Mouse (Mus musculus) forebrain, embryonic 11.5 days (tissue): Measurements from ENCODE around the gene 2510002D24Rik. TPM values are rescaled to one million over a fixed set of nuclear protein-coding genes. Genes with fewer than 3 reads are reported as not detected.
"Not testable (repeated sequence)": the region's sequence is repeated elsewhere in the genome, so short reads cannot be mapped to it uniquely, and the experiment has no call there.

ENCODE experiments used
- ATAC-seq: fragments of 200-750 bp; cut with Nextera tagmentation; replicated peaks from 2 replicates; pipeline ENCODE4 v1.8.0; 2017; ENCODE audit warnings: moderate TSS enrichment; ENCODE audit not compliant: low FRiP score
- DNase-seq: peaks from one replicate; pipeline ENCODE4 v3.0.0-alpha.2; 2017; ENCODE audit warnings: low spot score
- H3K27ac ChIP-seq: fragments of 300-500 bp; sonication (generic); 2 replicates; pipeline ENCODE4 v1.5.1; 2014; ENCODE audit warnings: low read depth, low read length
- H3K27me3 ChIP-seq: fragments of 300-500 bp; sonication (generic); 2 replicates; pipeline ENCODE4 v1.6.1; 2014; ENCODE audit warnings: mild to moderate bottlenecking, low read length, mixed read lengths; ENCODE audit not compliant: control insufficient read depth, insufficient read depth
- H3K36me3 ChIP-seq: fragments of 300-500 bp; sonication (generic); 2 replicates; pipeline ENCODE4 v1.6.1; 2014; ENCODE audit warnings: mild to moderate bottlenecking, low read length, moderate library complexity, mixed read lengths; ENCODE audit not compliant: control insufficient read depth, insufficient read depth
- H3K4me1 ChIP-seq: fragments of 300-500 bp; sonication (generic); replicated peaks from 2 replicates; pipeline ENCODE4 v1.6.1; 2014; ENCODE audit warnings: low read length, mixed read lengths; ENCODE audit not compliant: control insufficient read depth, insufficient read depth
- H3K4me2 ChIP-seq: fragments of 300-500 bp; sonication (generic); 2 replicates; pipeline ENCODE4 v1.6.1; 2014; ENCODE audit warnings: low read depth, mild to moderate bottlenecking, low read length, moderate library complexity, mixed read lengths; ENCODE audit not compliant: severe bottlenecking
- H3K4me3 ChIP-seq: fragments of 300-500 bp; sonication (generic); 2 replicates; pipeline ENCODE4 v1.5.1; 2014; ENCODE audit warnings: low read depth, low read length
- H3K9ac ChIP-seq: fragments of 300-500 bp; sonication (generic); 2 replicates; pipeline ENCODE4 v1.6.1; 2014; ENCODE audit warnings: low read length
- H3K9me3 ChIP-seq: fragments of 300-500 bp; sonication (generic); 2 replicates; pipeline ENCODE4 v1.6.1; 2016; ENCODE audit warnings: low read length, mixed read lengths; ENCODE audit not compliant: control insufficient read depth
- WGBS: fragments of 180-500 bp; shearing (Covaris S2); extraction: QIAGEN DNeasy Blood & Tissue Kit; methylation state at CpG from one replicate; pipeline ENCODE4 v1.1.7; 2014; 5-methylcytosine and 5-hydroxymethylcytosine counted together
- polyA plus RNA-seq: library from polyadenylated mRNA; unstranded; fragments of >200 nt; fragmentation: Nextera tagmentation; extraction: Ambion mirVana; gene quantifications from 2 replicates; pipeline ENCODE4 v1.2.1, GENCODE M21; 2014

2510002D24Rik gene
- polyA plus RNA-seq, 1 experiment from 2014 or later: 23.9 TPM

DNA sequence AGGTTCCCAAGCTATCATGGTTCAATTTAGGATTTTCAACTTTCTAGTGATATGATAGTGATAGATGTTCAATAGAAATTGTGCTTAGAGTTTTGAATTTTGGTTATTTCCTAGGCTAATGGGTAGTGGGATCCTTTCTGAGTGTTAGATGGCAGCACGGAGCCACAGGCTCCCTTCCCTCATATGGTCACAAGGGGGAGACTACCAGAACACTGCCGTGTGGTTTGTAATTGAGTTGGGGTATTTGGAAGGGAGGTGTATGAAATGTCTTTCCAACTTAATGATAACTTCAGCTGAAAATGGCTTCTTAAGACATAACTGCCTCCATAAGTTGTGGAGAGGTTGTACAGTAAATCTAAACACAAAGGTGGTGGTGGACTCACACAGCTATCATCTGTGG, 2.9 kb upstream of the 2510002D24Rik start:
- WGBS: 78% methylated on average over 2 of the region's 2 CpGs
- DNase-seq (no peak), ATAC-seq (no peak)
- 0 out of 2 replicates have a peak, but pooled peaks cover 3% of the 10 kb centered on the region for H3K4me1 ChIP-seq
- no peaks in the 10 kb centered on the region for H3K9me3 ChIP-seq
- no peak overlapping the region for H3K9ac ChIP-seq
- H3K4me2 ChIP-seq: no peak overlapping the region
- H3K27me3 ChIP-seq: no peaks in the 10 kb centered on the region
- H3K4me3 ChIP-seq: no peak overlapping the region
- H3K27ac ChIP-seq: no peak overlapping the region
- H3K36me3 ChIP-seq: peaks cover 2% of the 10 kb centered on the region; the same call in 1 of the 2 replicates

DNA sequence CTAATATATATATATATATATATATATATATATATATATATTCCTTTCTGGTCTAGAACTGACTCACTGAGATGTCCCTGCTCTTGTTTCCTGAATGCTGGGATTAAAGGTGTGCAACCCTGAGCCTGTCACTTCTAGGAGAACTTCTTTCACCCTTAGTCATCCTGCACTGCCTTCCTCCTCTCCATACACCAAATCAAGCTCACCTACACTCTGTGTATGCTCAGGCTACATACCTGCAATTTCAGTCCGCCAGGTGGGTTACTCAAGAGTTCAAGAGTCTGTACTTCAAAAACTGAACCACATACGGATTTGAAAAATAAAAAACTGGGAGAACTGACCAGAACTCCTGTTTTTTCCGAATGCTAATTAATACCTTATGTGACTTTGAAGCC, 308 bp upstream of the 2510002D24Rik start:
- WGBS: 28% methylated on average over 3 of the region's 3 CpGs
- H3K9me3 ChIP-seq: no peaks in the 10 kb centered on the region
- peak; percentile 16; the same call in 1 of the 2 replicates for ATAC-seq
- peak overlapping the region; percentile 84; the same call in 1 of the 2 replicates for H3K9ac ChIP-seq
- peaks cover 2% of the 10 kb centered on the region; the same call in 1 of the 2 replicates for H3K36me3 ChIP-seq
- H3K27me3 ChIP-seq: no peaks in the 10 kb centered on the region
- H3K4me1 ChIP-seq: 0 out of 2 replicates have a peak, but pooled peaks cover 3% of the 10 kb centered on the region
- peak overlapping the region; percentile 87 for H3K4me3 ChIP-seq
- no peak for DNase-seq
- H3K27ac ChIP-seq: no peak overlapping the region
- H3K4me2 ChIP-seq: peak overlapping the region; percentile 72; the same call in 1 of the 2 replicates

DNA sequence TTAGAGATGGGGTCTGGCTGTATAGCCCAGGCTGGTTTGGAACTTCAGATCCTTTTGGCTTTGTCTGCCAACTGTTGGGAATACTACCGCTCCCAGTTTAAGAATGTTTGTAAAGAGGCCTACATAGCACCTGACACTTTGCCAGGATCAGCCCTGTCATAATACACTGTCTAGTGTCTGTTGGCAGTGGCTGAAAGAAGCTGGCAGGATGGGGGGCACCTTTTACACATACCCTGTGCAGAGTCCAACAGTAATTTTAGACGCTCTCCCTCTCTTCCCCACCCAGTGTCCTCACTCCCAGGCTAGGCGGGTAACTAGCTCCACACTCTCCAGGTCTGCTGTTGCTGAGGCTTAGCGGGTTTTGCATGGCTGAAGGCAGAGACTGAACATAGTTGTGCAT, 2.0 kb downstream of the 2510002D24Rik start:
- H3K36me3 ChIP-seq: no peaks in the 10 kb centered on the region; the same call in 1 of the 2 replicates
- no peaks in the 10 kb centered on the region for H3K9me3 ChIP-seq
- 0 out of 2 replicates have a peak, but pooled peaks cover 3% of the 10 kb centered on the region for H3K4me1 ChIP-seq
- DNase-seq: no peak
- H3K9ac ChIP-seq: no peak overlapping the region
- H3K4me3 ChIP-seq: no peak overlapping the region
- H3K27ac ChIP-seq: no peak overlapping the region
- no peaks in the 10 kb centered on the region for H3K27me3 ChIP-seq
- H3K4me2 ChIP-seq: no peak overlapping the region
- ATAC-seq: no peak
- WGBS: 92% methylated on average over 4 of the region's 4 CpGs

DNA sequence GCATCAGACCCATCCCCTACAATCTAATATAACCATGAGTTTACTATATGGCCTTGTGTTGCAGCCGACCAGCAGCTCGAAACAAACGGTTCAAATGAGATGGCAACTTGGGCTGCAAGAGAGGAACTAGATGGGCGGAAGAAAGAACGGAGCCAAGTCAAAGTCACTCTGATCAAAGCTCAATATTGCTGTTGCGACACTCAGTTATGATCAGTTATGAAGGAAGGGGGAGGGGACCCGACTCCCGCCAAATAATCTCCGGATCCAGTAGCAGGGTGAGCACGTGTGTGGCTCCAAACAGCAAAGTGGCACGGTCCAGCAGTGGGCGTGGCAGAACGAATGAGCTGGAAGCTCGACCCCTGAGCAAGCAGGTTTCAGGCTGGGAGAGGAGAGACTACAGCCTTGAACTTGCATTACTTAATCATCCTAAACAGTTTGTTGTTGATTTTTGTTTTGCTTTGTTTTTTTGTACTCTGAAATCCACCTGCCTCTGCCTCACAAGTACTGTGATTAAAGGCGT, 10.0 kb downstream of the 2510002D24Rik start:
- no peak for DNase-seq

DNA sequence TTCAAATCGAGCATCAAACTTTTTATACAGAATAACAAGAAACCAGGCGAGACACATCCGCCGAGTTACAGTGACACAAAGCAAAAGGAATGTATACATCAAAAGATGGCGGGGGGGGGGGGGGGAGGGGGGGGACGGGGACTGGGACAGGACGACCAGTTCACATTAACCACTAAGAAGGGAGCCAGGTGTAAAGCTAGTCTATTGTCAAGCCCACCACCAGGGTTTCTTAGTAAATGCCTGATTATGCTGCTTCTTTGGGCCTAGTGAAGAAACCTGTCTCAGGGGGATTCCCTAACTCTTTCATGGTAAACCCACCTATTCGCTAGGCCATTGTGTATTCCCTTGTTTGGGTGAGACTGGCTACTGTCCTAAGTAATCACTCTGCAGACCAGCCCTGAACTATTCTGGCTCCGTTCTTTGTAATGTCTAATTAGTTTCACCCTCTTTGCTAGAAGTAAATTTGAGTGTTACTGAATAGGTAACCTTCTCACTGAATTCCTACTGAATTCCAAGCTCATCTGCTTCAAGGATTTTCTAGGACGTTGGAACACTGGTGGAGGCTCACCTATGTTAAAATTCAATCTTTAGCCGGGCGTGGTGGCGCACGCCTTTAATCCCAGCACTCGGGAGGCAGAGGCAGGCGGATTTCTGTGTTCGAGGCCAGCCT, 13.3 kb downstream of the 2510002D24Rik start:
- H3K4me1 ChIP-seq, DNase-seq, H3K27ac ChIP-seq, H3K9ac ChIP-seq, H3K36me3 ChIP-seq, ATAC-seq, H3K9me3 ChIP-seq, H3K4me2 ChIP-seq, H3K27me3 ChIP-seq, H3K4me3 ChIP-seq: not testable (repeated sequence)
- WGBS: 91% methylated on average over 16 of the region's 17 CpGs

More for the DNA sequence above, 10.0 kb downstream of the 2510002D24Rik start:
- Histone ChIP-seq H3K4me1 (no peaks in the 10 kb centered on the region), H3K4me2 (no peak overlapping the region), H3K4me3 (no peak overlapping the region), H3K36me3 (no peaks in the 10 kb centered on the region), H3K27ac (no peak overlapping the region), H3K9ac (no peak overlapping the region), H3K27me3 (no peaks in the 10 kb centered on the region), H3K9me3 (no peaks in the 10 kb centered on the region)
- no peak for ATAC-seq
- WGBS: 90% methylated on average over 15 of the region's 15 CpGs

DNA sequence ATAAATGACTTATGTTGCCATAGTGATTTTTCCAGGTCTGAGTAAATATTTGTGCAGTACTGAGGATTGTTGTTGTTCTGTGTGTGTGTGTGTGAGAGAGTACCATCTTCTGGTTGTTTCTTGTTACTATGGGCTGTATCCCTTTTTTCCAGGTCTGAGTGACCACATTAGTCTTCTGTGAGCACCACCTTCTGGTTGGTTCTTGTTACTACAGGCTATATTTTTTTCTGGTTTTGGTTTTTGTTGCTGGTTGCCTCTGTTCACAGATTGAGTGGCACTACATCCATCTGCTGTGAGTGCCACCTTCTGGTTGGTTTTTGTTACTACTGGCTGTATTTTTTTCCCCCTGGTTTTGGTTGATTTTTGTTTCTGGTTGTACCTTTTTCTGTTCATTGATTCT, 22.2 kb downstream of the 2510002D24Rik start:
- Histone ChIP-seq H3K4me2 (no peak overlapping the region), H3K27ac (no peak overlapping the region), H3K9me3 (no peaks in the 10 kb centered on the region; the same call in 1 of the 2 replicates), H3K36me3 (no peaks in the 10 kb centered on the region), H3K4me3 (no peak overlapping the region), H3K4me1 (no peaks in the 10 kb centered on the region), H3K9ac (no peak overlapping the region), H3K27me3 (no peaks in the 10 kb centered on the region)
- ATAC-seq: no peak
- no peak for DNase-seq

DNA sequence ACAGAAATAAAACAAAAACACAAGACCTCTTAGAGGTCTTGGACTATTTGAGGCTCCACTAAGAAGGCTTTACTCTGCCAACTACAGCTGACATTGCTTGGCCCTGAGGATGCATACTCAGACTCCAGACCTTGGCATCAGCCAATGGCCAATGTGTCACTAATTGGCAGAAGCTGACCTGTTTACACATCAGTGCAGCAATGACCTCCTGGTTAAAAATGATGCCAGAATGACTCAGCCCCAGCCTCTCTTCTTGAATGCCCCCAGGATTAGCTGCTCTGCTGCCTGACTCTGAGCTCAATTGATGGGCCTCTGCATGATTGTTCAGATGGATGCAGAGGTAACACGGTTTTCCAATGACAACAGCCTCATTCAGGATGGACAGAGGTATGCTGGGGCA, 23.8 kb downstream of the 2510002D24Rik start:
- ATAC-seq (no peak), DNase-seq (no peak)
- Histone ChIP-seq H3K4me3 (no peak overlapping the region), H3K27ac (no peak overlapping the region), H3K4me1 (no peaks in the 10 kb centered on the region), H3K36me3 (no peaks in the 10 kb centered on the region), H3K4me2 (no peak overlapping the region), H3K9me3 (no peaks in the 10 kb centered on the region; the same call in 1 of the 2 replicates), H3K9ac (no peak overlapping the region), H3K27me3 (no peaks in the 10 kb centered on the region)
- WGBS: 78% methylated on average over 1 of the region's 1 CpGs

DNA sequence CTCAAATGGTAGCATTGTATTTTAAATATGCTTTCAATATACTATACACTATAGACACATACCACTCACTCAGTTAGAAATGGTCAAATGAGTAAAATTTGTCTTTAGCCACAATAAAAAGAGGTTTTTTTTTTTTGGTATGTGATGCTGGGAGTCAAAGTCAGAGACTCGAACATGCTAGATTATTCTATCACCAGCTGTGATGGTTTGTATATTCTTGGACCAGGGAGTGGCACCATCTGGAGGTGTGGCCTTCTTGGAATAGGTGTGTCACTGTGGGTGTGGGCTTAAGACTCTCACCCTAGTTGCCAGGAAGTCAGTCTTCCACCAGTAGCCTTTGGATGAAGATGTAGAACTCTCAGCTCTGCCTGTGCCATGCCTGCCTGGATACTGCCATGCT, 34.1 kb downstream of the 2510002D24Rik start:
- not testable (repeated sequence) for H3K4me2 ChIP-seq, H3K4me1 ChIP-seq, DNase-seq, H3K9ac ChIP-seq, H3K27me3 ChIP-seq, ATAC-seq, H3K4me3 ChIP-seq, H3K27ac ChIP-seq, H3K9me3 ChIP-seq, H3K36me3 ChIP-seq
- WGBS: 93% methylated on average over 1 of the region's 1 CpGs

DNA sequence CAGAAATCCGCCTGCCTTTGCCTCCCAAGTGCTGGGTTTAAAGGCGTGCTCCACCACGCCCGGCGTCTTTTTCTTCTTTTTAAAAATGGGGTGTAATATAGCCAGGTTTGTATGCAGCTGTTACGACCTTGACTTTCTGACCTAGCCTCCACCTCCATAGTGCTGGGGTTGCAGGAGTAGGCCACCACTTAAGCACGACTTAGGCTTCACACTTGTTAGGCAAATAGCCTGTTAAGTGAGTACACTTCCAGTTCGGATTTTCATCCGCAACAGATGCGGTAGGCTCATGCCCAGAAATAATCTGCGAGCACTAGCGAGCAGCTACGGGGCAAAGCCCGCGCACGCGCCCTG, 39.7 kb downstream of the 2510002D24Rik start:
- WGBS: under 1% methylated on average over 17 of the region's 17 CpGs
- peaks cover 4% of the 10 kb centered on the region; the same call in 1 of the 2 replicates for H3K4me1 ChIP-seq
- H3K9ac ChIP-seq: peak overlapping the region; percentile 92
- peak overlapping the region; percentile 92 for H3K27ac ChIP-seq
- peak overlapping the region; percentile 80 for H3K4me2 ChIP-seq
- no peaks in the 10 kb centered on the region for H3K27me3 ChIP-seq
- no peak for DNase-seq
- H3K36me3 ChIP-seq: peaks cover 6% of the 10 kb centered on the region
- peak overlapping the region; percentile 91 for H3K4me3 ChIP-seq
- no peaks in the 10 kb centered on the region for H3K9me3 ChIP-seq
- no peak for ATAC-seq
